Mouse (Mus musculus) limb, embryonic 13.5 days (tissue): ENCODE data around the gene Trappc4. TPM values are rescaled to one million over a fixed set of nuclear protein-coding genes. Genes with fewer than 3 reads are reported as not detected.
"Not testable (repeated sequence)": the region's sequence is repeated elsewhere in the genome, so short reads cannot be mapped to it uniquely, and the experiment has no call there.

Source experiments
- ATAC-seq: fragments of 200-750 bp; cut with Nextera tagmentation; 2 replicates; pipeline ENCODE4 v1.8.0; 2017; ENCODE audit warnings: low read depth, moderate number of reproducible peaks, moderate TSS enrichment; ENCODE audit not compliant: low FRiP score
- H3K27ac ChIP-seq: fragments of 300-500 bp; sonication (generic); 2 replicates; pipeline ENCODE4 v1.5.1; 2015; ENCODE audit warnings: inconsistent platforms, mild to moderate bottlenecking, moderate library complexity
- H3K27me3 ChIP-seq: fragments of 300-500 bp; sonication (generic); 2 replicates; pipeline ENCODE4 v1.6.1; 2015; ENCODE audit warnings: mild to moderate bottlenecking, inconsistent platforms
- H3K36me3 ChIP-seq: fragments of 300-500 bp; sonication (generic); 2 replicates; pipeline ENCODE4 v1.6.1; 2015; ENCODE audit warnings: inconsistent platforms, mild to moderate bottlenecking, moderate library complexity
- H3K4me1 ChIP-seq: fragments of 300-500 bp; sonication (generic); 2 replicates; pipeline ENCODE4 v1.6.1; 2015; ENCODE audit warnings: inconsistent platforms
- H3K4me2 ChIP-seq: fragments of 300-500 bp; sonication (generic); replicated peaks from 2 replicates; pipeline ENCODE4 v1.6.1; 2015; ENCODE audit warnings: inconsistent platforms, mild to moderate bottlenecking, moderate library complexity
- H3K4me3 ChIP-seq: fragments of 300-500 bp; sonication (generic); 2 replicates; pipeline ENCODE4 v1.5.1; 2015; ENCODE audit warnings: moderate library complexity, mild to moderate bottlenecking, inconsistent platforms
- H3K9ac ChIP-seq: fragments of 300-500 bp; sonication (generic); 2 replicates; pipeline ENCODE4 v1.6.1; 2015; ENCODE audit warnings: mild to moderate bottlenecking, inconsistent platforms
- H3K9me3 ChIP-seq: fragments of 300-500 bp; sonication (generic); 2 replicates; pipeline ENCODE4 v1.6.1; 2016; ENCODE audit warnings: inconsistent platforms
- WGBS: fragments of 180-500 bp; shearing (Covaris S2); methylation state at CpG from one replicate; pipeline ENCODE4 v1.1.7; 2015; 5-methylcytosine and 5-hydroxymethylcytosine counted together
- polyA plus RNA-seq: library from polyadenylated mRNA; unstranded; fragments of >200 nt; fragmentation: Nextera tagmentation; extraction: Ambion mirVana; gene quantifications from 2 replicates; pipeline ENCODE4 v1.2.1, GENCODE M21; 2015

Gene Trappc4
- 160 and 165 TPM in 2 replicates for polyA plus RNA-seq

DNA sequence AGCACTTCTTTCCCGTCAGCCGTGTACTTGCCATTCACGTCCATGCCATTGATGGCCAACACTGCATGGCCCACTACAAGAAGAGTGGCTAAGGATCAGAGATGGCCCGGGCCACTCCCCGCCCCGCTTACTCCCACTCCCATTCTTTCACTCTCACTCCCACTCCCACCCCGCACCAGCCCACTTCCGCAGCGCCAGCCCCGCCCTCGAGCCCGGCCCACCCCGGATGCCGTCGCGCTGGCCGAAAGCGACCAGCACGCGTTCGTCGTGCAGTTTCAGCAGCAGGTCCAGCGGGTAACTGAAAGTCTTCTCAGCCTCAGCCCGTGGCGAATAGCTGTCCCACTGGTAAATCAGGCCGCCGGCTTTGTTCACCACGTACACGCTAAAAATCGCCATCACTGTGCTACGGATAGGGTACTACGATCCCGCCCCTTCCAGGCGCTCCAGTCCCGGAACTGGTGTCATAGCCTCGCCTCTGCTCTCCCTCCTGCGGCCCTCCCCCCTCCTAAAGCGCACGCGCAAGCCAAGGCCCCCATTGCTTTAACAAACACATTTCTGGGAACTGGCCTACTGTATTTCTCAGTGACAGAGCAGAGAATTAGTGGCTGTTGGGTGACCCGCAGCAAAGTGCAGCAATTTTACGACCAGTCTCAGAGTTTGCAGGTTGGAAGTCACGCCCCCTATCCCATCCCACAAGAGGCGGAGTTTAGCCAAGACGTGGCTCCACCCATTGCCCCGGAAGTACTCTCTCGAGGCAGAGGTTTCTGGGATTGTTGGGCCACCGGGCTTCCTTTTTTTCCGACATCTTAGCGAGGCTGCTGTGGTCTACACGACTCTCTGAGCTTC, at the start of gene Trappc4, which contains the start of gene Rps25:
TSS of gene Trappc4 (minus strand) at position 695 of the 846 bp plus-strand sequence.
TSS of gene Rps25 (plus strand) at position 234 of the 846 bp plus-strand sequence.
- H3K27me3 ChIP-seq = no peaks in the 10 kb centered on the region
- under 1% methylated on average over 51 of the region's 51 CpGs for WGBS

GRCm38 (mm10) chr9:44454891-44455220, 47.5 kb upstream of the Trappc4 start, which contains the start of gene Upk2:
TSS of gene Upk2 (minus strand) at chr9:44454976.
- Histone ChIP-seq H3K4me3 (no peak within 1 kb of the TSS), H3K27me3 (peaks cover 26% of the 10 kb centered on the region)
- no peak for ATAC-seq

More for the DNA sequence above, at the start of gene Trappc4, which contains the start of gene Rps25:
- no peaks in the 10 kb centered on the region for H3K9me3 ChIP-seq
- H3K27ac ChIP-seq = peak within 1 kb of the TSS; percentile 96
- peaks cover 18% of the 10 kb centered on the region for H3K4me1 ChIP-seq
- peaks cover 66% of the 10 kb centered on the region for H3K36me3 ChIP-seq
- H3K9ac ChIP-seq = peak within 1 kb of the TSS; percentile 91
- peak; percentile 97 for ATAC-seq
- peak within 1 kb of the TSS; percentile 81 for H3K4me2 ChIP-seq
- peak within 1 kb of the TSS; percentile 85 for H3K4me3 ChIP-seq

GRCm38 (mm10) chr9:44454132-44454890, 46.9 kb upstream of the Trappc4 start:
- ATAC-seq = peak; percentile 86
- Histone ChIP-seq H3K27ac (no peak overlapping the region), H3K4me2 (peak overlapping the region; percentile 41; the same call in 1 of the 2 replicates), H3K36me3 (no peaks in the 10 kb centered on the region), H3K9me3 (no peaks in the 10 kb centered on the region), H3K4me1 (peaks cover 14% of the 10 kb centered on the region), H3K4me3 (no peak overlapping the region), H3K27me3 (peaks cover 26% of the 10 kb centered on the region), H3K9ac (peak overlapping the region; percentile 45; the same call in 1 of the 2 replicates)
- WGBS = 8% methylated on average over 14 of the region's 14 CpGs

More at GRCm38 (mm10) chr9:44454891-44455220, 47.5 kb upstream of the Trappc4 start, which contains the start of gene Upk2:
- Histone ChIP-seq H3K9me3 (no peaks in the 10 kb centered on the region), H3K27ac (no peak within 1 kb of the TSS), H3K9ac (peak within 1 kb of the TSS; percentile 45; the same call in 1 of the 2 replicates), H3K4me1 (peaks cover 14% of the 10 kb centered on the region), H3K36me3 (no peaks in the 10 kb centered on the region), H3K4me2 (peak within 1 kb of the TSS; percentile 41; the same call in 1 of the 2 replicates)
- 24% methylated on average over 4 of the region's 4 CpGs for WGBS

GRCm38 (mm10) chr9:44450387-44450786, 43.0 kb upstream of the Trappc4 start:
- Histone ChIP-seq H3K27me3 (peaks cover 17% of the 10 kb centered on the region; the same call in 1 of the 2 replicates), H3K36me3 (no peaks in the 10 kb centered on the region), H3K9me3 (no peaks in the 10 kb centered on the region), H3K4me3 (no peak overlapping the region), H3K4me2 (no peak overlapping the region), H3K27ac (no peak overlapping the region), H3K4me1 (peaks cover 6% of the 10 kb centered on the region; the same call in 1 of the 2 replicates), H3K9ac (no peak overlapping the region)
- no peak for ATAC-seq

DNA sequence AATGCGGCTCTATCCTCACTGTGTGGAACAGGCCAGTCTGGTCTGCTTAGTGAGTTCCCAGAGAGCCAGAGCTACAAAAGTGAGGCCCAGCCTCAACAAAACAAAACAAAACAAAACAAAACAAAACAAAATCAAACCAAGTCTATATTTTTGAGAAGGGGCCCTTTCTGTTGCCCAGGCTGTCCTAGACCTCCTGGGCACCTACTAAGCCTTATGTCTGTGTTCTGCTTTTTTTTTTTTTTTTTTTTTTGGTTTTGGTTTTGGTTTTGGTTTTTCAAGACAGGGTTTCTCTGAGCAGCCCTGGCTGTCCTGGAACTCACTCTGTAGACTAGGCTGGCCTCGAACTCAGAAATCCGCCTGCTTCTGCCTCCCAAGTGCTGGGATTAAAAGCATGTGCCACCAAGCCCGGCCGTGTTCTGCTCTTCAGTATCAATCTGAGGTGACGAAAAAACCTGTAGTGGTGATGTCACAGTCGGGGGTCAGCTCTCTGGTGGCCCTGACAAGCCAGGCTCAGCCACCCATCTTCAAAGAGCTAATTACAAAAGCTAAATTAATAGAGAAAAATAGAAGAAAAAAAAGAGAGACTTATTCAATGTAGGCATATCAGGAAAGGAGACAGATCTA, 37.1 kb upstream of the Trappc4 start:
- not testable (repeated sequence) for ATAC-seq, H3K4me2 ChIP-seq, H3K27ac ChIP-seq, H3K36me3 ChIP-seq, H3K27me3 ChIP-seq, H3K4me3 ChIP-seq, H3K9ac ChIP-seq, H3K4me1 ChIP-seq, H3K9me3 ChIP-seq
- 81% methylated on average over 7 of the region's 7 CpGs for WGBS

GRCm38 (mm10) chr9:44440961-44441360, 33.6 kb upstream of the Trappc4 start, which contains the start of gene Foxr1:
TSS of gene Foxr1 (minus strand) at chr9:44441136.
- no peaks in the 10 kb centered on the region for H3K36me3 ChIP-seq
- H3K27me3 ChIP-seq = no peaks in the 10 kb centered on the region
- H3K4me1 ChIP-seq = no peaks in the 10 kb centered on the region
- WGBS = 72% methylated on average over 19 of the region's 19 CpGs
- no peak within 1 kb of the TSS for H3K4me2 ChIP-seq
- H3K9me3 ChIP-seq = no peaks in the 10 kb centered on the region
- H3K4me3 ChIP-seq = no peak within 1 kb of the TSS
- no peak within 1 kb of the TSS for H3K27ac ChIP-seq
- no peak within 1 kb of the TSS for H3K9ac ChIP-seq
- ATAC-seq = no peak

DNA sequence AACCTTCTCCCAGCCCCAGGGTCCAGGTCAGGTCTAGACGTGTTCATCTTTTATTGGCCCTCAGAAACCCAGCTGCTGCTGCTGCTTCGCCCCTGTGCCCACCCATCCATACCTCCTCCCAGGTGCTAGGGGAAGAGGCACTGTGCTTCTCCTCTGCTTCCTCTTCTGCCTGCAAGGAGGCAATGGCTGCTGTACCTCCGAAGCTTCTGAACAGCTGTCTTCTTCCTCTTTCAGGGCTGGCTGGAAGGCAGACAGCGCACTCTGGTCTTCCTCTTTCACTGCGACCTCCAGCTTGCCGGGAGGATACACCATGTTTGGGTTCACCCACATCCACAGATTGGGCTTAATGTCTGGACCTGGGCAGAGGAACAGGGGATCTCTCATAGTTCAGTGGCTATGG, 28.3 kb upstream of the Trappc4 start:
- no peak for ATAC-seq
- H3K4me1 ChIP-seq = peaks cover 10% of the 10 kb centered on the region
- H3K27me3 ChIP-seq = no peaks in the 10 kb centered on the region
- H3K9ac ChIP-seq = 0 out of 2 replicates have a peak overlapping the region, but pooled peaks have one; percentile 9
- no peak overlapping the region for H3K4me2 ChIP-seq
- H3K4me3 ChIP-seq = no peak overlapping the region
- no peaks in the 10 kb centered on the region for H3K36me3 ChIP-seq
- 78% methylated on average over 6 of the region's 6 CpGs for WGBS
- H3K9me3 ChIP-seq = no peaks in the 10 kb centered on the region
- no peak overlapping the region for H3K27ac ChIP-seq

GRCm38 (mm10) chr9:44432577-44433185, 25.3 kb upstream of the Trappc4 start:
- no peaks in the 10 kb centered on the region for H3K27me3 ChIP-seq
- H3K36me3 ChIP-seq = no peaks in the 10 kb centered on the region
- no peak overlapping the region for H3K4me2 ChIP-seq
- peaks cover 10% of the 10 kb centered on the region for H3K4me1 ChIP-seq
- H3K9me3 ChIP-seq = no peaks in the 10 kb centered on the region
- H3K27ac ChIP-seq = no peak overlapping the region
- no peak for ATAC-seq
- H3K4me3 ChIP-seq = no peak overlapping the region
- no peak overlapping the region for H3K9ac ChIP-seq
- WGBS = 48% methylated on average over 5 of the region's 5 CpGs

DNA sequence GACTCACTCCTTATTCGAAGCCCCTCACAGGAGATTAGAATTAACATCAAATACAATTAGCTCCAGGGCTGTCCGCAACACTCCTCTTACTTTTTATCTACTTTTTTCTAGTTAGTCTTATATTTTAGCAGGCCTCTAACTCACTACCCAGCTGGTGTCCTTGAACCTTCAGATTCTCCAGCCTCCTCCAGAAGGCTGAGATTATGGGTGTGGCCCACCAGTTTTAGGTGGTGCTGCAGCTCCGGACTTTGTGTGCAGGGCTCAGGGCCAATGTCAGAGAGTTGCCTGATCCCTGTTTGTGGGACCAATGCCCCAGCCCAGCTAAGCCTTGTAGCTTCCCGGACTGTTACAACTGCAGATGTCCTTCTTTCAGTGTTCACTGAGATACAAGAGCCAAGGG, 16.2 kb upstream of the Trappc4 start:
- Histone ChIP-seq H3K4me2 (no peak overlapping the region), H3K4me3 (no peak overlapping the region), H3K27ac (no peak overlapping the region), H3K9ac (no peak overlapping the region), H3K36me3 (no peaks in the 10 kb centered on the region), H3K9me3 (no peaks in the 10 kb centered on the region), H3K27me3 (no peaks in the 10 kb centered on the region), H3K4me1 (peaks cover under 1% of the 10 kb centered on the region; the same call in 1 of the 2 replicates)
- no peak for ATAC-seq
- 88% methylated on average over 4 of the region's 4 CpGs for WGBS

DNA sequence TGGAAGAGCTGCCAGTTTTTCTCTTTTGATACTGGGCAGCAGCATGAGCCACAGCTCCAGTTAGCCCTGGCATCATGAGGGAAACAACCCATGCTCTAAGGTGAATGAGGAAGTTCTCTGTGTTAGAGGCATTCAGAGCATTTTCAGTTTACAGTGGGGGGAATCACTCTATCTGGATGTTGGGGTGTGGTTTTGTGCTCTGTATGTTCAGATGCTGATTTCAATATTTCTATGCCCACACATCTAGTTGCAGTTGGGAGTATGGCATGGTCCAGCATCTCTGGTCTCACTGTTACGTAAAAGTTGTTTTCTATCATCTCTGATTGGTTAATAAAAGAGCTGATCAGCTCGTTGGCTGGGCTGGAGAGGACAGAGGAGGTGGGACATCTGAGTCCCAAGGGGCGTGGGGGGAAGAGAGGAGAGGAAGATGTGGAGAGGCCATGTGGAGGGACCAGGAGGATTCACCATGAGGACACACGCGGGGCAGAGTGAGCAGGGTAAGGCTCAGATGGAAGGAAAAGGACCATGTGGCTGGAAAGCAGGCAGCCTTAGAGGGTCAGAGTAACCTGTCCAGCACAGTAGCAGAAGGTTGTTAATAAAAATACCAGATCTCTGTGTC, 13.0 kb upstream of the Trappc4 start:
- Histone ChIP-seq H3K4me3 (no peak overlapping the region), H3K4me2 (no peak overlapping the region), H3K27ac (no peak overlapping the region), H3K4me1 (peaks cover 11% of the 10 kb centered on the region), H3K9me3 (no peaks in the 10 kb centered on the region), H3K9ac (no peak overlapping the region), H3K27me3 (no peaks in the 10 kb centered on the region), H3K36me3 (peaks cover 10% of the 10 kb centered on the region)
- no peak for ATAC-seq
- 70% methylated on average over 5 of the region's 5 CpGs for WGBS

DNA sequence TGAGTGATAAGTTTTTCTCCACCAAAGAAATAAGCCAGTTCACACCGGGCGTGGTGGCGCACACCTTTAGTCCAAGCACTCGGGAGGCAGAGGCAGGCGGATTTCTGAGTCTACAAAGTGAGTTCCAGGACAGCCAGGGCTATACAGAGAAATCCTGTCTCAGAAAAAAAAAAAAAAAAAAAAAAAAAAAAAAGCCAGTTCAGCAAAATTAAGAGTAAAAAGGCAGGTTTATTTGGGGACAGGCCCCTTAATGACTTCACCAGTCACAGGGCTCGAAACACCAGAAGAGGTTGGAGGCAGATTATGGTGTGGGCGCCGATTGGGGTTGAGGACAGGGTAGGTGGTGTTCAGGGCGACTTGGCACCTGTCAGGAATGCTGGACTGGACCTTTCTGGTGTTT, 12.3 kb upstream of the Trappc4 start:
- not testable (repeated sequence) for H3K9ac ChIP-seq, H3K27me3 ChIP-seq, ATAC-seq, H3K4me3 ChIP-seq, H3K4me2 ChIP-seq, H3K9me3 ChIP-seq, H3K27ac ChIP-seq
- H3K36me3 ChIP-seq = peaks cover 11% of the 10 kb centered on the region
- H3K4me1 ChIP-seq = peaks cover 11% of the 10 kb centered on the region
- WGBS = 93% methylated on average over 9 of the region's 9 CpGs
